Mouse (Mus musculus): Measurements from ENCODE around the gene Klhl42.

Gene Klhl42

DNA sequence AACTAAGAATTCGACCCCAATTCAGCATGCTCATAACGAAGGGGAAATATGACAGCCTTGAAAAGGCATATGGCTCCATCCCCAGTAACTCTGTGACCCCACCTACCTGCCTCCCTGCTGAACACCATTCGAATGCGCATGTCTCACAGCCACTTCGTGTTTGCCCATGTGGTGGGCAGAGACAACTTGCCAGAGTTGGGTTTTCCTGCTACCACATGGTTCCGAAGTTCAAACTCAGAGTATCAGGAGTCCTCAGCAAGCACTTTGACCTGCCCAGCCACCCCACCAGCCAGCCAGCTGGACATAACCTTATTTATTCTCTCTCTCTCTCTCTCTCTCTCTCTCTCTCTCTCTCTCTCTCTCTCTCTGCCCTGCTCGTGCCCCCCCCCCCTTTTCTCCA is 3.4 kb upstream of the Klhl42 start:
- no peak for DNase-seq (ENCODE audit: low spot score in 2 of 2)

DNA sequence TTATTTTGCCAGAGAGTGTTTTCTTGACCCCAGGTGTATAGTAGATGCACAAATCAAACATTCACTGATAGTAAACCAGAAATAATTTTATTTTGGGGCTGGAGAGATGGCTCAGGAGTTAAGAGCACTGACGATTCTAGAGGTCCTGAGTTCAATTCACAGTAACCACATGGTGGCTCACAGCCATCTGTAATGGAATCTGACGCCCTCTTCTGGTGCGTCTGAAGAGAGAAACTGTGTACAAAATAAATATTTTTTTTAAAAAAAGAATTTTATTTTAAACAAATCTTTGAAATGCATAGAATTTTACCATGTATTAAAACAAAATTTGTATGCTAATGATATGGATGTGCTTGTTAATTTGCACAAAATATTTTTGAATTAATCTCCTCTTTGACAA is 2.7 kb upstream of the Klhl42 start:
- no peak for DNase-seq (ENCODE audit: low spot score in 2 of 2)

DNA sequence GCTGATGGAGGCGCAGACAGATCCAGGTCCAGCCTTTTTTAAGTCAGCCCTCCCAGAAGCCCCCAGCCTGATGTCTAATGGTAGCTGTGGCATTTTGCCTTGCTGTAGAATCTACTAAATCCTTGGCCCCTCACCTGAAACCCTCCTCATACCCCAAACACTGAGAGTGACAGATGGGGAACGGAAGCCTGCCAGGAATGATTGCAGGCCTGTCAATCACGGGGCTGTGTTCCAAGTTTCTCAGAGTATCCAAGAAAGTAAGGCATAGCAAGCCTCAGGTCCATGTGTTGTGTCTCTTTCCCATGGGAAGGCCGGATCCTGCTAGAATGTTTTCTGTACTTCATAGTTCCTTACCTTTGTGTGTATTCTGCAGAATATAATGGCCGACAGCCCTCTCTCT is 988 bp upstream of the Klhl42 start:
- no peak for DNase-seq (ENCODE audit: low spot score in 2 of 2)

DNA sequence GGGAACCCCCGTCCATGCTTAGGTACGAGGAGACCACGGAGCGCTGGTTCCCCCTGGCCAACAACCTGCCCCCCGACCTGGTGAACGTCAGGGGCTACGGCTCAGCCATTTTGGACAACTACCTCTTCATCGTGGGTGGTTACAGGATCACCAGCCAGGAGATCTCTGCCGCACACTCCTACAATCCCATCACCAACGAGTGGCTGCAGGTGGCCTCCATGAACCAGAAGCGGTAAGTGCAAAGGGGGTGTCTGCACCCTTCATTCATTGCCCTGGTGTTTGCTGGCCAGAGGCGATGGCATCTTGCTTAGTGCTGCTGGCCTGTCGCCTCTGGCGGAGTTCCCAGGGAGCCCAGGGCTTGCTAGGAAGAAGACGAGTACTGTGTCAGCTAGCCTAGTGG is 957 bp downstream of the Klhl42 start:
- peak in 1 of 2 experiments; percentile 67 for DNase-seq (ENCODE audit: low spot score in 2 of 2)

DNA sequence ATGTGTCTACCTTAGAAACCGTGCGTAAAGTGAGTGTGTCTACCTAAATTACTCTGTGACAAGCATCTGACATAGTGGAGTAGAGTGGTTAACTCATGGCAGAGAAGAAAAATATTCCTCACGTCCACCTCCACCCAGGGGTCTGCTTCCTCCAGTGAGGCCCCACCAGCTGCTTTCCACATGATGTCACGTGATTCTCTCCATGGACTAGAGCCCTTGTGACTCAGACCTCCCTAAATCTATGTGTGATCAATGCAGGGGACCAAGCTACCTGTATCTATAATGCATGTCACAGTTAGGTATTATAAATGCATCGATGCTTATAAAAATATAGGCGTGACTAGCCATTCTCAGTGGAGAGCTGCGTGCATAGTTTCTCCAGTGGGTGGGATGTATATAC is 3.6 kb downstream of the Klhl42 start:
- DNase-seq (ENCODE audit: low spot score in 2 of 2): no peak

DNA sequence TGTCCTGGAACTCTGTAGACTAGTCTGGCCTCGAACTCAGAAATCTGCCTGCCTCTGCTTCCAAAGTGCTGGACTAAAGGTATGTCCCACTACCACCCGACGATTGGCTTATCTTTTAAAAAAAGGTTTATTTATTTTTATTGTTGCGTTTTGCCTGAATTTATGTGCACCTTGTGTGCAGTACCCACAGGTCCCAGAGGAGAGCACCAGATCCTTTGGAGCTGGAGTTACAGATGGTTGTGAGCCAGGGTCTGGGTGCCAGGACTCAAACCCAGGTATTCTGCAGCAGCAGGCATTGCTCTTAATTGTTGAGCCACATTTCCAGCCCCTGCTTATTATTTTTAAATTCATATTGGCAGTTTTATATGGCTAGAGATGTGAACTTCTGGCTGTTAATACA is 4.9 kb downstream of the Klhl42 start:
- DNase-seq (ENCODE audit: low spot score in 2 of 2): no peak

DNA sequence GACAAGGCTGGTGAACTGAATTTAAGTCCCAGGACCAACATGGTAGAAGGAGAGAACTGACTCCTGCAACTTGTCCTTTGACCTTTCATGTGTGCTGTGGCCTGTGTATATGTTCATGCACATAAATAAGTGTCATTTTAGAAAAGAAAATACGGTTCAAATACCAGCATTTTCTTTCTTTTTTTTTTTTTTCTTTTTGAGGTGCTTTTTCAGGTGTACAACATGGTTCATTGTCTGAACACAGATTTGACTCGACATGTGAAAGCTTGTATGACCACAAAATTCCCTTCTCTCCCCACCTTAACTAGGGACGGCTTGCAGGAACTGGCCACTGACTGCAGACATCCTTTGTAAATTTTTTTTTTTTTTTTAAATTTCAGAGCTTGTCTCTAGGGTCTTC is 5.8 kb downstream of the Klhl42 start:
- DNase-seq (ENCODE audit: low spot score in 2 of 2): no peak

DNA sequence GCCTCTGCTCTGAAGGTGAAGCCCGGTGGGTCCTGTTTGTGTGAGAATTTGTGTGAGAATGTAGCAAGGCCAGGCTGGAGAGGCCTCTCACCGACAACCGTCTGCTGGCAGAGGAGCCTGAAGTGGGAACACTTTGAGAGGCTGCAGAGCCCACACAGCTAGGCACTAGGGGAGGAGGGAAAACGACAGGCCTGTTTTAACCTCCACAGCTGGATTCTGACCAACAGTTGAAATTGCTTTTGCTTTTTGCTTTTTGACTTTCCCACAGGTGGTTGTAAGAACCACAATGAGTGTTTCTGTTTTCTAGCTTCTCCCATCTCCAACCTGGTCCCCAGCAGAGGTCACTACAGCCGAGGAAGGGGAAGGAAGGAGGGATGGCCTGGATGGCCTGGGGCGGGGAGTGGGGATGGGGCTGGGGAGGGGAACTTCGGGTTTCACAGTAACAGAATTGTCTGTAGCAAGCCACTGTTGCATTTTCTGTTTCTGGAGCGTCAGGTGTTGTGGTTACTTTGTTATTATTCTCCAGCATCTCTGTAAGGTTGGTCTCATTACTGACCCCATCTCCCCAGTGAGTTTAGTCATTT is 6.3 kb downstream of the Klhl42 start:
- no peak for DNase-seq (ENCODE audit: low spot score in 2 of 2)

DNA sequence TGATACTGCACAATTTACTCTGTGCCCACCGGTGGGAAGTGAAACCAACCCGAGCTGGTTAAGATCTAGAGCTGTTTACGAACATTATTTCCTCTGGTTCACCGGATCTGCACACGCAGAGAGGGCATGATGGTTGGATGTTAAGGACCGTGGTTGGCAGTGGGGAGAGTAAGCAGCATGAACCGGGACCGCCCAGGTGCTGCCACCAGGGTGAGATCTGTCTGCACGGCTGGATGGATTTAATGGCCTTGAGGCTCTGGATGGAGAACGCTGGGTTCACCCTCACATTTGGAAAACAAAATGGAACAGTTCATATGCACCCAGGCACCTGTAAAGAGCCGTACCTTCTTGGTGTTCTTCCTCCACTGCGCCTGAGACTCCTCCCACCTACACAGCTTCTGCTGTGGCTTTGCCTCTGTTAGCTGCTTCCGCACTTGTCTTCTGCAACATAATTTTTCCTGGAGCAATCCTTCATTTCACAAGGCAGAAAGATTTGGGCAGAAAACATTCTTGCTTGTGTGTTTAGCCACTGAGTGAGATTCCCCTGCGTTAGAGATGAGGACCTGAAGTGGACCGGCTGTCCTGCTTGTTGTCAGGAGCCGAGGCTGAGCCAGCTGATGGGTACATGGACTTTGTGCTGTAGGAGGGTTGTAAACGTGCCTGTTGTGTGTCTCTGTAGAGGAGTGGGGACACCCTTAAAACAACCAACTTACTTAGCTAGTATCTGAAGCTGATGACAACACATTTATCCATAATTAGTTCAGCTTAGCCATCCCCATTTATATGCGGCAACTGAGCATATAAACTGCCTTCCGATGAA is 8.5 kb downstream of the Klhl42 start:
- peak in 1 of 2 experiments; percentile 32 for DNase-seq (ENCODE audit: low spot score in 2 of 2)

DNA sequence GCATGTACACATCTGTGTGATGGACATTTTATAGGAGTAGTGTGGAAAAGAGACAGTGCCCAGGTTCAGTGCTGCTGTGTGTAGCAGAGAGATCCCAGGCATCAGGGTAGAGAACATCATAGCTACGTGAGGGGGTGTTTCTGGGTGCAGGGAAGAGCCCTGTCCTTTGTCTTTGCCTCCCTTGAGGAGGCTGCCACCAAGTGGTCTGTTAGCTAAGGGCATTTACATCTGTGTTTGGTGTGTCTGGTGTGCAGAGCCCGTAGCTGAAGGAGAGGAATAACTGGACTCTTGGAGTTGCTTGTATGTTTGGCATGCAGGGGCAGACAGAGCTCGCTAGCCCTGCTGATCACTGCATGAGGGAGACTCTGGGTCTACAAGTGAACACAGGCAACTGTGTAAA is 11.1 kb downstream of the Klhl42 start:
- no peak for DNase-seq (ENCODE audit: low spot score in 2 of 2)

DNA sequence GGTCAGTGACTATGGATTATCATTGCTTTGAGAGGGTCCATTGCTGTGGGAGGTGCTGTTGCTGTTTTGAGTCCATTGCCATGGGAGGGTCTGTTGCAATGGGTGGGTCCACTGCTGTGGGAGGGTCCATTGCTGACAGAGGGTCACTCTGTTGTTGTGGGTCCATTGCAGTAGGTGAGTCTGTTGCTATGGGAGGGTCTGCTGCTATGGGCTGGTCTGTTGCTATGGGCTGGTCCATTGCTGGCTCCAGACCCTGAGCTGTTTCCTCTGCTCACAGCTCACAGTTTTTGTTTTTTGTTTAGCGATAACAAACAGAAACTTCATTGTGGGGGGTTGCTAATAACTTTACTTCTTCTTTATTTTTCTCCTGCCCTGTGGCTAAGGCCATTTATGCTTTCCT is 14.3 kb downstream of the Klhl42 start:
- DNase-seq (ENCODE audit: low spot score in 2 of 2): no peak

DNA sequence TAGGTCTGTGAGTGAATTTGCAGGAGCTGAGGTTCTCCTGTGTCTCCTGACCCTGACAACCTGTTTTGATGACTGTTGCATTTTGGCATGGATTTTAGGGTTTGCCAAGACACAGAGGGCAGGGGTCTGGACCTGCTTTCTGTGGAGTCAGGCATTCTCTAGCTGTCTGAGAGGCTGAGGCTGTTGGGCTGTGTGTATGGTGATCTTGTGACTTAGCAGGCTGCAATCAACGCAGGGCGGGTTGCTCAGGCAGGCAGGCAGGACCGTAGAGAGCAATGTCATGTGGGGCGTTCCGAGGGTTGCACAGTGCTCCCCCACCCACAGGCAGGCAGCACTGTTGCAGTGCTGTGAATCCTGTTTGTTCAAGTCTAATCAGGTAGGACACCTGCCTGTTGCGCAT is 15.5 kb downstream of the Klhl42 start:
- DNase-seq (ENCODE audit: low spot score in 2 of 2): no peak

DNA sequence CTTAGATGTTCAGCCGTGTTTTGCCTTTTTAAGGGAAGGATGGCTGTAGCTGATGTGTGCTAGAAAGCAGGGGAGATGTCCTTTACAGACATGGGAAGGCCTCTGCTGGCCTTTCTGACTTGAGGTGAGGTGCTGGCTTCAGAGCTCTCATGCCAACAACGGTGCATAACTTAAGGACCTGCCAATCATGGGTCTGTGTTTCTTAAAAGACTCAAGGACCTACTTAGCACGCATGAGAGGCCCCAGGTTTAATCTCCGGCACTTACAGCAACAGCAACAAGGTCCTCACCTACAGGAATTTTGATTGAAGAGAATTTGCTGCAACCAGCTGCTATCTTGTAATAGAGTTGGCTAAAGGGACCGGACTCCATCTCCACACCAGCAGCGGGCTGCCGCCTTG is 18.1 kb downstream of the Klhl42 start:
- no peak for DNase-seq (ENCODE audit: low spot score in 2 of 2)

DNA sequence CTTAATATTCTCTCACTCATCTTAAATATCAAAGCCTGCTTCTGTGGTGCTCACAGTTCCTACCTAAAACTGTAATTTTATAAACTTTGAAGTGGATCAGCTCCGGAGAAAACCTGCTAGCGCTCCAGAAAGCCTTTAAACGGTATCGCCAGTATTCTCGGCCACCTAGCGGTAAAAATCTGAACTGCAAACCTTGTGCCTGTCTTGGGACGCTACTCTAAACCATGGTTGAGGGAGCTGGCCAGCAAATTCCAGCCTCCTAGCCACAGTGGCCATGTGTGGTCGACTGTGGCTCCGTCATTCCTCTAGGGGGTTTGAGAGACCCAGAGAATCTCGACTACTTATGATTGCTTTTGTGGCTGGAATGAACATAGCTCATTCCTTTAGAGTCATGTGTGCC is 25.4 kb downstream of the Klhl42 start:
- DNase-seq (ENCODE audit: low spot score in 2 of 2): peak; percentile 63 to 89

DNA sequence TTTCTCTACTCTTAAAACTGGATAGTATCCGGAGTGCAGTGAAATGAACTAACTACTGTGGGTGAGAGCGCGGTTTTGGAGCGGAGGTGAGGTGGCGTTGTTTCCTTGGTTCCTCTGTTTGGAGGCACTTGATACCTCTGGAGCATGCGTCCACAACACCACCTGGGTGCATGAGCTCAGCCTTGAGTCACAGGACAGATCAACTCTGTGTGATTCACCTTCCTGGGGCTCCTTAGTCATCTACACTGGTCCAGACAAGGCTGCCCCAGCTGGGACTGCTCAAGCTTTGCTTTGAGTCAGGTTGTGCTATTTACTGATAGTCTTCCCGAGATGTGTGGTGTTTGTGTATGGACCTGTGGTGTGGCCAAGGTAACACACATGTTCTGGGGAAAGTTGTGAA is 26.6 kb downstream of the Klhl42 start:
- DNase-seq (ENCODE audit: low spot score in 2 of 2): no peak

DNA sequence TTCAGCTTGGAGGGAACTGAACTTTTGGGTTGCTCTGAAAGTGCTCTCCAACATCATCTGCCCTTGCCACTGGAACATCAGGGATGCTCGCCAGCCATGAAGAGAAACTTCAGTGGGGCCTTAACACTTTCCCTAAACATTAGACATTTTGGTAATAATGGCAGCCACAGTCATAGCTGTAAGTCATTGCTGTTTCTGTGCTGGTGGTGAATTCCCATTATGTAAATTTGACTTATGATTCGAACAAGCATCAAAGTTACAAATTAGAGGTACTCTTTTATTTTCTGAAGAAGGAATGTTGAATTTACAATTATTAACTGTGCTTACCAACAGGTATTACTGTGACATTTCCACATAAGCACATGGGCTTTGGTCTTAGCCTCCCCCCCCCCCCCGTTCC is 27.0 kb downstream of the Klhl42 start:
- DNase-seq (ENCODE audit: low spot score in 2 of 2): no peak

DNA sequence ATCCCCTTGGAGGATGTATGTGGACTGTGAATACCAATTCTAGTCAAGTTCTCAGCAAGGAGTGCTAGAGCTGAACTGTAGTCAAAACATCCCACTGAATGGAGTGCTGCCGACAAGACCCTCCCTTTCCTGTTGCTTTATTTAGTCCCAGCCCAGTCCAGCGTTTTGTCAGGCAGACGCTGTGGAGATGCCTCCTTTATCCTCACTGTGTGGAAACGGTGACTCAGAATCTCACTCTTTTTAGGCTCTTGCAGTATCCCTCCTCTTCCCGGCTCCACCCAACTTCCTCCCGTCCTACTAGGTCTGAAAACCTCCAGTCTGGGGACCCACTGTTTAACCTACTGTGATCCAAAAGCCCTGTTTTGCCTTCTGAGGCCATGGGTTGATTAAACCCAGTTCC is 30.1 kb downstream of the Klhl42 start:
- no peak for DNase-seq (ENCODE audit: low spot score in 2 of 2)

DNA sequence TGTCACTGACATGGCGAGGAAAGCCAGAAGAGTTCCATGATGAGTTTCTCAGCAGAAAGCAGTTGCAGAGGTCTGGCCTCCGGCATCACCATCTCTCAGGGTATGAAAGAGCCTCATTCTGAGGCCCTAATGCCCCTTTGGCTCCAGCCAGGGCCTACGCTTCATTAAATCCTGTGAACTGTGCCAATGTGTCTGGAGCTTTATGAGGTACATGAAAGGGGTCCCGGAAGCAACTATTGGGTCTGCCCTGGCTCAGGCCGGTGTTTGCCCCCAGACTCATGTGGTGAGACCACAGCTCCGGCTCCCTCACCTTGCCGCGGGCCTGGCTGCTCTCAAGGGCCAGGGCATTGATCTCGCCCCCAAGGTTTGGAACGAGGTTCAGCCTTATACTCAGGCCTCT is 36.1 kb downstream of the Klhl42 start:
- DNase-seq (ENCODE audit: low spot score in 2 of 2): no peak

DNA sequence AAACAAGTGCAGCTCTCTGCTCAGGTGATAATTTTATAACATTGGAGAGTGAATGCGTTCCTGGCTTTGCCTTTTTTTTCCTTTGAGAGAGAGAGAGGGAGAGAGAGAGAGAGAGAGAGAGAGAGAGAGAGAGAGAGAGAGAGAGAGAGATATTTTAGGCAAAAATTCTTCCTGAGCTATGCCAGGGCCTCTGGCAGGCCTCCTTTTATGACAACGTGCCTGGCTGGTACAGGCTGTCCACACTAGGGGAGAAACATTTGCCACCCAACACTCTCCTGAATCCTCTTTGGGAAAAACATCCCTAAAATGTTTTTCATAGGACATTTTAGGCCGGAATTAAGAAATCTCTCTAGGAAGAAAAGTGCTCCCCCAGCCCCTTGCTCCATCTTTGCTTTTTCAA is 47.1 kb downstream of the Klhl42 start:
- no peak for DNase-seq (ENCODE audit: low spot score in 2 of 2)

DNA sequence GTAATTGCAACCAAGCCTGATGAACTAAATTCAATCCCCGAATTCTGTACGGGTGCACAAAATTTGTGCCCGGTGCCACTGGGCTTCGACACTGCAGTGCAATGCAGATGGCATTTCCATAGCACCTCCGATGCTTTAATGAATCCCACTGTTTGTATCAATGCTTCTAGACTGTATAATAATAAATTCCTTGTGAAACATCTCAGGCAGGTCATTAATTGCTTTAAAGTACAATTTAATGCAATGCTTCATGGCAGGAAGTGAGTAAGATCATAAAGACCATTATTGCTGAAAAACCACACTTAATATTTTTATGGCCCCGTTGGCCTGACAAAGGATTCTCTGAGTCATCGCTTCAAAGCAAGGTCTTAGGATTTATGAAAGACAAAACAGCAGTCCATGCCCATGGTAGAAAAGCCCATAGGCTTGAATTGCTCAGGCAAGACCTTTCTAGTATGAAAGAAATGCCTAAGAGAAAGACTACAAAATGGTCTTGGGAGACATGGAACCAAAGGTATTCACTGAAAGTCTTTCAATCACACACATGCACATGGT is 49.5 kb downstream of the Klhl42 start:
- DNase-seq (ENCODE audit: low spot score in 2 of 2): no peak

DNA sequence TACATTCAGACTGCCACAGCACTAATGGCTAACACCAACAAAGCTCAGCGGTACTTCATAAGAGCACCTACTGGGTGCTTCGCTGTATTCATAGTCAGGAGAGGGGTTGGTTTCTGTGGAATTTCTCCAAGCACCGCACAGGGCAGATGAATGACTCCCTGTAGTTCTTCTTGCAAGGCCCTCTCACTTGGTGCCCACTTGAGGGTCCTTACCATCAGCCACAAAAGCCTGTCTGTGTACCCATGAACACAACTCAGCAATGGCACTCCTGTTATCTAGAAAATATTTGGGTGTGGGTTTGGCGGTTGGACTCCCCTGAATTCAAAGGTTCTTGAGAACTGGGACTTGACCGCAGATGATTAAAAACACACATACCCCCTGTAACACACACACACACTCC is 53.5 kb downstream of the Klhl42 start:
- DNase-seq (ENCODE audit: low spot score in 2 of 2): no peak

DNA sequence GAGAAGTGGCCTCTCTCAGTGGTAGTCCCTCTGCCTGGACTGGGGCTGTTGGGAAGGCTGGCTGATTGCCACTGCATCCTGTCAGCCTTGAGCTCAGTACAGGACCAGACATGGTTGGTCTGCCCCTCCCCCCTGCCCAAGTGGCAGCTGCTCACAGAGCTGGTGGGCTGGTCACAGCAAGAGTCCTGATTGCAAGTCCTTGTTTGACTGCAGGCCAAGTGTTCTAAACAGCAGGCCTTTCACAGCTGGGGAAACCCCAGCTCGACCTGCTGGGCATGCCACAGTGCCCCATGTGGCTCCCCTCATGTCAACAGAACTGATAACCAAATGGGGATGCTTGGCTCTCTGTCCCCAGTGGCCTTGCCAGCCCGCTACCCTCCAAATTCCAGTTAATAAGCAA is 54.1 kb downstream of the Klhl42 start:
- peak in 1 of 2 experiments; percentile 17 for DNase-seq (ENCODE audit: low spot score in 2 of 2)

DNA sequence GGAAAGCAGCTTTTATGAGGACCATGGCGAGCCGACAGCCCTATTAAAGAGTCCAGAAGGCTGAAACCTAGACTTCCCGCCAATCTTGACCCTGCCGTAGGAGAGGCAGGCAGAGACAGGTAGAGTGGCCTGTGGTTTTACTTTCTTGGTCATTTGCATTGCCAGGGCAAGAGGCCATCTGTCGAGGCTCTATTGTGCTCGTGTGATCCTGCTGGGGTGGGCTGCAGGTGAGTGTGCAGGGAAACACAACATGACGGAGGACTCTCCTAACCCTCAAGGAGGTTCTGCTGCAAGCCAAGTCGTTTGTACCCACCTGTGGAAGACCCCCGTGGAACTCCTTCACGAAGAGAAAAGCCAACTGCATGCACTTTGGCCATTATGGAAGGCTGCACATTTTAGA is 54.6 kb downstream of the Klhl42 start:
- DNase-seq (ENCODE audit: low spot score in 2 of 2): no peak
